Mouse (Mus musculus) spleen, postnatal 4 days (tissue): Measurements from ENCODE around the gene Ipo4.

Source experiments
- DNase-seq, 2 experiments: peaks; one replicate each; pipeline ENCODE4 v3.0.0; 2022; ENCODE audit warnings: low spot score in 2 of 2

Ipo4 gene

GRCm38 (mm10) chr14:55635523-55636007 is at the start of gene Ipo4:
Gene Ipo4, minus strand, starts transcription at chr14:55635957.
- DNase-seq, result peak; percentile 76 to 87

DNA sequence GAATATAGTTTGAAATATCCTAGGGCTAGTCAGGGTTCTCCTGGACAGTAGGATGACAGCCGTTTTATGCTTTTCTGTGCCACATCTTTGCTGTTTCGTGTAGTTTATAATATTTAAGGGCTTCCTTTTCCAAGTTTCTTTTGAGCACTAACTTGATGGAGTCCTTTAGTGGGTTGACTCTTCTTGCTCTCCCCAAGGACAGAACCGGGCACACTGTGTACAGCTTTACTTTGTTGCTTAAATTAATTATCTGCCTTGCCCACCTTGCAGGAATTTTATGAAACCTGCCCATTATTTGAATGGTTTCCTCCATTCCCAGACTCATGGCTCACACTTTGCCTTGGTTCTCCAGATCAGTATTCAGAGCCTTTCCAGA is 46.3 kb upstream of the Ipo4 start:
- no peak for DNase-seq

GRCm38 (mm10) chr14:55681160-55682117 is 45.7 kb upstream of the Ipo4 start, which contains the start of gene Tinf2:
Gene Tinf2, minus strand, starts transcription at chr14:55681820.
- peak; percentile 90 to 95 for DNase-seq

GRCm38 (mm10) chr14:55677615-55678014 is 41.9 kb upstream of the Ipo4 start:
- no peak for DNase-seq

- no peak for DNase-seq
These were observed 36.9 kb upstream of the Ipo4 start for GRCm38 (mm10) chr14:55672741-55673060.

DNA sequence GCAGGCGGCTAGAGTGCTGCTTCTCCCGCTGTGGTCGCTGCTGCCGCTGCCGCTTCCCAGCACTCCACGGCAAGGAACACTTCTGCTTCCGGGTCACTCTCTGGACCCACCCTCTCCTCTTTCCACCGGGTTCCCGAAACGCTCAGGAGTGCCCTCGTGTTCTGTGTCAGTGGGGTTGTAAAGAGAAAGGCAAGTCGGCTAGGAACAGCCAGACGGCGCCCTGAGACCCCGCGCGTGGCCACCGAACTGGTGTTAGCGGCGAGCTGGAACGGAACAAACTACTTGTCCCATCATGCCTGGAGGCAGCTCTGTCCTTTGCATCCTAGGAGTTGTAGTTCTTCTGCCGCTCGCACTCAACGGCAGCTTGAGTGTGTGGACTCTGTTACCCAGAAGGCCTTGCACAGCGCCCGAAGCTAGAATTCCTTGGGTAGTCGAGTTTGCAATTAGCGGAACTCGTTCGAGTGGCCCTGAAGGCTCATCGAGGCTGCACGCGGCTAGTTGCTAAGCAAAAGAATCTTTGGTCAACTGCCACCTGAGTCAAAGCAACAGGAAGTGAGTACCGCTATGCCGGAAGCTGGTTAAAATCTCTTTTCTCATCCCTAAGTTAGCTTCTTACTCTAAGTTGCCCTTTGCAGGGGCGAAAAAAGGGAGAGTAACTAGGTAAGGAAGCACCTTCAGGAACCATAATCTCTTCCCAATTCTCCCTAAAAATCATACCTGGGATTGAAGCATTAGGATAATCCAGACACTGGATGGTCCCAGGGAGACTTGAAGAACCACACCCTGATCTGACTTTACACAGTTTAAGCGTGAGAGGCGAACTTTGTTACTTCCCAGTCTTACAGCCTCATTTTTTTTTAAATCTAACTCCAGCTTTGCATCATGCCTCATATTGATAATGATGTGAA is 36.3 kb upstream of the Ipo4 start, which contains the start of the genes Gmpr2 and Nedd8:
Gene Gmpr2, plus strand, starts transcription at position 109 of the 908 bp plus-strand sequence.
Gene Nedd8, minus strand, starts transcription at position 292 of the 908 bp plus-strand sequence.
- peak; percentile 86 to 90 for DNase-seq

DNA sequence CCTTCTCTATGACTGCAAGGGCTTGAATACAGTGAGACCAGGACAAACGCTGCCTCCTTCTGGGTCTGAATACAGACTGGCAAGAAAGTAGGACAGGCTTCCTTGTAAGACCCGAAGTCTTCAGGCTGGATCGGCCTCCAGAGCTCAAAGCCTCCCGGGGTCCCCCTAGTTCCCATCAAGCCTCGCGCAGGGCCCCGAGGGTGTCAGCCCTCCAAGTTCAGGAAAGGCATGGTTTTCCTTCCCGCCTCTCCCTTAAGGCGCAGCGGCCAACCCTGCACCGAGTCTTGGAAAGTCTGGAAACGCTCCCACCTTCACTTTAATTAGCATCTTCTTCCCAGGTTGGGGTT is 35.7 kb upstream of the Ipo4 start:
- DNase-seq, result no peak

GRCm38 (mm10) chr14:55660636-55661035 is 24.9 kb upstream of the Ipo4 start:
- no peak for DNase-seq

DNA sequence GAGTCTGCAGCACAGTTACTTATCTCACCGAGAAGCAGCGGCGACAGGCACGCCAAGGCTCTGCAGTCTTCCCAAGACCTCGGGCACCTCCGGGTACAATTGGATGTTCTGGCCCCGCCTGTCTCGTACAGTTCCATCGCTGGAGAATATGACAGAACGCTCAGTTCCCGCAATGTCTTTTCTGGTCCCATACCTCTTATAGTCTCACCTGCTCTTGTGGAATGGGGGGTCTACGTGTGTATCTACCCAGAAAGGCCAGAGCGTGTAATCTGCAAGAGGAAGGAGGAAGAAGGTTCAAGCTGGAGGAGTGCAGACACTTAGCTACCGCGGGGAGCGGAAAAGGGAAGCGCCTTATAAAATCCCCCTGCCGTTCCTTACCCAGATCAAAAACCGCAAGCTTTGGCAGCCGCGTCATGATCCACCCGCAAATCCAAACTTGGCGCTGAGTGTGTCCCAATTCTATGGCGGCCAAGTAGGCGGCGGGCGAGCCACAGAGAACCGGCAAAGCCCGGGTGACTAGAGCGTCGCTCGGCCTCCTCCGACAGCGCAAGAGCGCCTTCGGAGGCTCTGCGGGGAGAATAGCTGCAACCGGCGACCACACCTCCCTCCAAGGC is 24.3 kb upstream of the Ipo4 start, which contains the start of gene Mdp1:
Gene Mdp1, minus strand, starts transcription at position 549 of the 614 bp plus-strand sequence.
- peak; percentile 78 to 89 for DNase-seq

DNA sequence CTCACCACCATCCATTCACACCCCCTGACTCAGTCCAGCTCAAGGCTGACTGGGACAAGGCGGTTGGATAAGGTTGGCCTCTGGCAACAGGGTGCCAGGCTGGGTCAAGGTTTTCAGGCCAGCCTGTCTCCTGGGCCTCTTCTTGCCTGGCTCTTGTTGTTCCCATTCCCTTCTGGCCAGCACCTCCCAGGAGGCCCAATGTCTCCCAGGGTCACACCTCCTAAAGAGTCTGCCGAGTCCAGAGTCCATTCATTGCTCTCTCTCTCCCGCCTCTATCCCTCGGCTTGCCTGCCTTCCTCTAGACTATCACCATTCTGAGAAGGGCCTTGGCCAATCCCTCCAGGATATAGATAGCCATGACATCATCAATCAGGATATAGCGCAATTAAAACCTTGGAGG is 22.3 kb upstream of the Ipo4 start:
- DNase-seq, result no peak

GRCm38 (mm10) chr14:55656935-55657334 is 21.2 kb upstream of the Ipo4 start:
- DNase-seq, result no peak

DNA sequence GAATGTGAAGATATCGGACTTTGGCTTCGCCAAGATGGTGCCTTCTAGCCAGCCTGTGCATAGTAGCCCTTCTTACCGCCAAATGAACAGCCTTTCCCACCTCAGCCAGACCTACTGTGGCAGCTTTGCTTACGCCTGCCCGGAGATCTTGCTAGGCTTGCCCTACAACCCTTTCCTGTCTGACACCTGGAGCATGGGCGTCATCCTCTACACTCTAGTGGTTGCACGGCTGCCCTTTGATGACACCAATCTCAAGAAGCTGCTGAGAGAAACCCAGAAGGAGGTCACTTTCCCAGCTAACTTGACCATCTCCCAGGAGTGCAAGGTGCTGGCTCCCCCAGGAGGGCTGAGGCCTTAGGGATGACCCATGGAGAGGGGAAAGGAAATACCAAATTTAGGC is 15.8 kb upstream of the Ipo4 start:
- no peak for DNase-seq

DNA sequence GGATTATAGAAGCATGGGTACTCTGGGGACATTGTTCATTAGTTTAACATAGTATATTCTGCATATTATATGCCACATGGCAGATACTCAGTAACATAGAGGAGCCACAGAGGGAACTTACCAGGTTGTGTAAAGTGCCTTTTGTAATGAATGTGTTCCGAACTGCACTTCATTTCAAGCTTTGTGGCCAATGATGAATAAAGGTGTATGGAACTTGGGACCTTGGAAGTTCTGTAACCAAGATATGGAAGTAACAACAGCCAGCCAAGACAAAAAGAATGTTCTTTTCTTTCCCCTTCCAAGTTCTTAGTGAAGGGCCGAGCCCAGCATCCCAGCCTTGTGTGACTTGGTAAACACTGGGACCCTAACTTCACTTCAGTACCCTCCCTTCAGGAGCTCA is 14.1 kb upstream of the Ipo4 start, which contains the start of gene Tssk4:
Gene Tssk4, plus strand, starts transcription at position 301 of the 400 bp plus-strand sequence.
- no peak for DNase-seq

DNA sequence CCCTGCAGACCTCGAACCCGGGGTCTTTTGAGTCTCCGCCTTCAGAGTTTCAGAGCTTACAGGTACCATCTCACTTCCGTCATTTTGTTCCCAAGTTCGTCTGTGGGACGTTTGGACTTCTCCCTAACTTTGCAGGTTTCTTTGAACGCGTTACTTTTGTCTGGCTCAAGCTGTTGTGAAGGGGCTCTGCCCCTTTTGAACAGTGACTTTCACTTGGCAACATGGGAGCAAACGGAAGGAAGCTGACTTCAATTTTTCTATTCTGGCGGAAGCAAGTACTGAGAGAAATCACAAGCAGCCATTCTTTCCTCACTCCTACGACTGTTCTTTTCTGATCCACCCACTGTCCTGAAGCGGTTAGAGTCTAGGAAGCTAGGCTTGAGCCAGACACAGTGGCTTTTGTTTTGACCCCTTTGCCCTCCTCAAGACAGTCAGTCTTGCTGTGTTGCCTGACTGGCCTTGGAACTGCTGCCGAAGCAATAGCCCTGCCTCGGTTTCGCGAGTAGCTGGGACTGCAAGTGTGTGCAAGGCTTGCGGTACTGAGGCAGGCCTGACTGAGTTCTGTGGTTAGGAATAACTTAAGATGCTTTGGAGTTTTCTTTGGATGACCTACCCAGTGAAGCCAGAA is 8.6 kb upstream of the Ipo4 start:
- peak in 1 of 2 experiments; percentile 63 for DNase-seq

GRCm38 (mm10) chr14:55643060-55643907 is 7.5 kb upstream of the Ipo4 start, which contains the start of gene Tm9sf1:
Gene Tm9sf1, minus strand, starts transcription at chr14:55643806.
- DNase-seq, result peak; percentile 83 to 94

- DNase-seq, result no peak
These were observed 6.9 kb upstream of the Ipo4 start for GRCm38 (mm10) chr14:55642679-55643059.

- no peak for DNase-seq
These were observed 5.5 kb upstream of the Ipo4 start for GRCm38 (mm10) chr14:55641291-55641690.

DNA sequence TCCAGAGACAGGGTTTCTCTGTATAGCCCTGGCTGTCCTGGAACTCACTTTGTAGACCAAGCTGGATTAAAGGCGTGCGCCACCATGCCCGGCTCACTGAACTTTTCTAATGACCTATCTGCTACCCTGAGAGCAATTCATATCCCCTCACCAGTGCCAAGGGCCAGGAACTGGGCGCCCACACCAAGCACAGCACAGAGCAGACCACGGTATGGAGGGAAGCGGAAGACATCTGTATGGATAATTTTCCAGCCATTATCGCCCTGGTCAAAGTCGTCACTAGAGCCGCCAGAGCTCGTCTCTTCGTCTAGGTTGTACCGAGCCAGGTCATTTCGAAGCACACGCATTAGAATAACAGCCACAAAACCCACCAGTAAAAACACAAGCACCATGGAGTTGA is 5.1 kb upstream of the Ipo4 start:
- DNase-seq, result no peak

DNA sequence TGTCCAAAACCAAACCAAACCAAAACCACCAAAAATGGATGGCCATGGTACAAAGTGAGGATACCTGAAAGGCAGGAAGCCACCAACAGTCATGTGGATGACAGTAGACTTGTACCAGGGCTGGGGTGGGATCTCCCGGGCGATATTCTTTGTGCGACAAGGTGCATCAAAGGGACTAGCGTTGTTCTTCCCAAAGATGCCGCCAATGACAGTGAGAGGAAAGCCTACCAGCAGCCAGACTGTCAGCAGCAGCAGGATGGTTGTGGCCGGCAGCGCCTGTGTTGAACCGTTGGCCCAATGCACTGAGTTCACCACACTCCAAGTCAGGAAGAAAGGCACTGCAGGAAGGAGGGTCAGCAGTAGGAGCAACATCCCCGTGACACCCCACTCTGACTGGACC is 2.0 kb upstream of the Ipo4 start, which contains the start of gene Gm49378:
Gene Gm49378, minus strand, starts transcription at position 101 of the 400 bp plus-strand sequence.
- DNase-seq, result peak in 1 of 2 experiments; percentile 55
